Mouse (Mus musculus) hindbrain, embryonic 14.5 days (tissue): ENCODE results near the gene Usp40. TPM values are rescaled to one million over a fixed set of nuclear protein-coding genes. Genes with fewer than 3 reads are reported as not detected.

Experiments used
- ATAC-seq: fragments of 200-750 bp; cut with Nextera tagmentation; 2 replicates; pipeline ENCODE4 v1.8.0; 2017; ENCODE audit warnings: moderate number of reproducible peaks, mild to moderate bottlenecking, moderate TSS enrichment, moderate library complexity; ENCODE audit not compliant: low FRiP score
- DNase-seq: peaks from one replicate; pipeline ENCODE4 v3.0.0-alpha.2; 2015; ENCODE audit warnings: low spot score
- H3K27ac ChIP-seq: fragments of 300-500 bp; sonication (generic); 2 replicates; pipeline ENCODE4 v1.5.1; 2014; ENCODE audit warnings: mild to moderate bottlenecking, moderate library complexity
- H3K27me3 ChIP-seq: fragments of 300-500 bp; sonication (generic); 2 replicates; pipeline ENCODE4 v1.6.1; 2014; ENCODE audit warnings: mild to moderate bottlenecking, low read length, mixed read lengths; ENCODE audit not compliant: control insufficient read depth, insufficient read depth
- H3K36me3 ChIP-seq: fragments of 300-500 bp; sonication (generic); replicated peaks from 2 replicates; pipeline ENCODE4 v1.6.1; 2014; ENCODE audit not compliant: control insufficient read depth, insufficient read depth
- H3K4me1 ChIP-seq: fragments of 300-500 bp; sonication (generic); replicated peaks from 2 replicates; pipeline ENCODE4 v1.6.1; 2014; ENCODE audit warnings: antibody characterized with exemption, low read length, mixed read lengths; ENCODE audit not compliant: control insufficient read depth, insufficient read depth
- H3K4me2 ChIP-seq: fragments of 300-500 bp; sonication (generic); replicated peaks from 2 replicates; pipeline ENCODE4 v1.6.1; 2014; ENCODE audit warnings: mild to moderate bottlenecking, moderate library complexity
- H3K4me3 ChIP-seq: fragments of 300-500 bp; sonication (generic); replicated peaks from 2 replicates; pipeline ENCODE4 v1.5.1; 2014; ENCODE audit warnings: mild to moderate bottlenecking, low read length
- H3K9ac ChIP-seq: fragments of 300-500 bp; sonication (generic); 2 replicates; pipeline ENCODE4 v1.6.1; 2014
- H3K9me3 ChIP-seq: fragments of 300-500 bp; sonication (generic); 2 replicates; pipeline ENCODE4 v1.6.1; 2016; ENCODE audit warnings: low read length; ENCODE audit not compliant: control insufficient read depth
- WGBS: fragments of 180-500 bp; shearing (Covaris S2); extraction: QIAGEN DNeasy Blood & Tissue Kit; methylation state at CpG from one replicate; pipeline ENCODE4 v1.1.7; 2014; 5-methylcytosine and 5-hydroxymethylcytosine counted together
- polyA plus RNA-seq: library from polyadenylated mRNA; unstranded; fragments of >200 nt; fragmentation: Nextera tagmentation; extraction: Ambion mirVana; gene quantifications from 2 replicates; pipeline ENCODE4 v1.2.1, GENCODE M21; 2014

Usp40 gene
- polyA plus RNA-seq, 1 experiment from 2014 or later = 20.5 TPM

- Histone ChIP-seq H3K9ac (no peak overlapping the region), H3K4me1 (no peaks in the 10 kb centered on the region), H3K4me3 (no peak overlapping the region), H3K27me3 (no peaks in the 10 kb centered on the region), H3K27ac (no peak overlapping the region), H3K36me3 (peaks cover 73% of the 10 kb centered on the region), H3K4me2 (no peak overlapping the region), H3K9me3 (no peaks in the 10 kb centered on the region)
- DNase-seq (no peak), ATAC-seq (no peak)
- WGBS = 85% methylated on average over 5 of the region's 5 CpGs
Observed at GRCm38 (mm10) chr1:87933051-87933450, 75.3 kb downstream of the Usp40 start.

- Histone ChIP-seq H3K27ac (no peak overlapping the region), H3K36me3 (peaks cover 77% of the 10 kb centered on the region), H3K4me1 (no peaks in the 10 kb centered on the region), H3K27me3 (no peaks in the 10 kb centered on the region), H3K4me3 (no peak overlapping the region), H3K4me2 (no peak overlapping the region), H3K9ac (no peak overlapping the region), H3K9me3 (no peaks in the 10 kb centered on the region)
- no peak for DNase-seq
- 64% methylated on average over 5 of the region's 5 CpGs for WGBS
- ATAC-seq = no peak
Observed at GRCm38 (mm10) chr1:87929730-87930129, 78.6 kb downstream of the Usp40 start.

GRCm38 (mm10) chr1:87924888-87925287 lies 83.5 kb downstream of the Usp40 start:
- ATAC-seq (no peak), DNase-seq (no peak)
- H3K9ac ChIP-seq = no peak overlapping the region
- no peaks in the 10 kb centered on the region for H3K27me3 ChIP-seq
- no peak overlapping the region for H3K4me3 ChIP-seq
- H3K4me2 ChIP-seq = no peak overlapping the region
- no peaks in the 10 kb centered on the region for H3K9me3 ChIP-seq
- no peak overlapping the region for H3K27ac ChIP-seq
- peaks cover 74% of the 10 kb centered on the region for H3K36me3 ChIP-seq
- 96% methylated on average over 4 of the region's 4 CpGs for WGBS
- H3K4me1 ChIP-seq = no peaks in the 10 kb centered on the region

GRCm38 (mm10) chr1:87922666-87923065 lies 85.7 kb downstream of the Usp40 start:
- Histone ChIP-seq H3K4me2 (no peak overlapping the region), H3K9me3 (no peaks in the 10 kb centered on the region), H3K9ac (no peak overlapping the region), H3K4me3 (no peak overlapping the region), H3K27me3 (no peaks in the 10 kb centered on the region), H3K27ac (no peak overlapping the region), H3K36me3 (peaks cover 78% of the 10 kb centered on the region), H3K4me1 (no peaks in the 10 kb centered on the region)
- 45% methylated on average over 1 of the region's 1 CpGs for WGBS
- DNase-seq (peak; percentile 57), ATAC-seq (no peak)

- H3K4me3 ChIP-seq = no peak overlapping the region
- H3K36me3 ChIP-seq = peaks cover 68% of the 10 kb centered on the region
- WGBS = 89% methylated on average over 3 of the region's 3 CpGs
- H3K9me3 ChIP-seq = no peaks in the 10 kb centered on the region
- no peaks in the 10 kb centered on the region for H3K27me3 ChIP-seq
- no peak overlapping the region for H3K27ac ChIP-seq
- H3K9ac ChIP-seq = no peak overlapping the region
- no peak for ATAC-seq
- H3K4me2 ChIP-seq = no peak overlapping the region
- DNase-seq = no peak
- no peaks in the 10 kb centered on the region for H3K4me1 ChIP-seq
Observed at GRCm38 (mm10) chr1:87920056-87920614, 88.2 kb downstream of the Usp40 start.

GRCm38 (mm10) chr1:87918061-87918460 lies 90.3 kb downstream of the Usp40 start:
- WGBS = 96% methylated on average over 2 of the region's 2 CpGs
- no peak for ATAC-seq
- Histone ChIP-seq H3K36me3 (peaks cover 49% of the 10 kb centered on the region), H3K4me3 (no peak overlapping the region), H3K9ac (no peak overlapping the region), H3K4me2 (no peak overlapping the region), H3K9me3 (no peaks in the 10 kb centered on the region), H3K27me3 (no peaks in the 10 kb centered on the region), H3K27ac (no peak overlapping the region), H3K4me1 (no peaks in the 10 kb centered on the region)
- no peak for DNase-seq

- no peak overlapping the region for H3K27ac ChIP-seq
- DNase-seq (no peak), ATAC-seq (no peak)
- no peak overlapping the region for H3K9ac ChIP-seq
- H3K4me2 ChIP-seq = no peak overlapping the region
- H3K36me3 ChIP-seq = peaks cover 48% of the 10 kb centered on the region
- WGBS = 96% methylated on average over 3 of the region's 3 CpGs
- no peaks in the 10 kb centered on the region for H3K27me3 ChIP-seq
- H3K4me3 ChIP-seq = no peak overlapping the region
- H3K9me3 ChIP-seq = no peaks in the 10 kb centered on the region
- no peaks in the 10 kb centered on the region for H3K4me1 ChIP-seq
Observed at GRCm38 (mm10) chr1:87917361-87917760, 91.0 kb downstream of the Usp40 start.

- no peak overlapping the region for H3K4me2 ChIP-seq
- no peak for DNase-seq
- no peak for ATAC-seq
- peaks cover 21% of the 10 kb centered on the region for H3K36me3 ChIP-seq
- no peak overlapping the region for H3K4me3 ChIP-seq
- no peak overlapping the region for H3K27ac ChIP-seq
- no peaks in the 10 kb centered on the region for H3K27me3 ChIP-seq
- H3K9ac ChIP-seq = no peak overlapping the region
- no peaks in the 10 kb centered on the region for H3K9me3 ChIP-seq
- H3K4me1 ChIP-seq = no peaks in the 10 kb centered on the region
Observed at GRCm38 (mm10) chr1:87913356-87913755, 95.0 kb downstream of the Usp40 start.

- Histone ChIP-seq H3K9ac (no peak overlapping the region), H3K36me3 (peaks cover 2% of the 10 kb centered on the region), H3K4me1 (no peaks in the 10 kb centered on the region), H3K27me3 (no peaks in the 10 kb centered on the region), H3K4me2 (no peak overlapping the region), H3K4me3 (no peak overlapping the region), H3K27ac (no peak overlapping the region), H3K9me3 (no peaks in the 10 kb centered on the region)
- ATAC-seq (no peak), DNase-seq (no peak)
- 88% methylated on average over 1 of the region's 1 CpGs for WGBS
Observed at GRCm38 (mm10) chr1:87910428-87910827, 97.9 kb downstream of the Usp40 start.

- H3K27me3 ChIP-seq = no peaks in the 10 kb centered on the region
- no peak overlapping the region for H3K27ac ChIP-seq
- H3K36me3 ChIP-seq = no peaks in the 10 kb centered on the region; the same call in 1 of the 2 replicates
- ATAC-seq (no peak), DNase-seq (no peak)
- H3K9me3 ChIP-seq = no peaks in the 10 kb centered on the region
- no peaks in the 10 kb centered on the region for H3K4me1 ChIP-seq
- no peak overlapping the region for H3K4me3 ChIP-seq
- H3K4me2 ChIP-seq = no peak overlapping the region
- H3K9ac ChIP-seq = no peak overlapping the region
Observed at GRCm38 (mm10) chr1:87909565-87909964, 98.8 kb downstream of the Usp40 start.
